Mouse (Mus musculus) neural tube, embryonic 11.5 days (tissue): ENCODE measurements around the gene Hsd17b7. TPM values are rescaled to one million over a fixed set of nuclear protein-coding genes. Genes with fewer than 3 reads are reported as not detected.

Source experiments
- ATAC-seq: fragments of 200-750 bp; cut with Nextera tagmentation; 2 replicates; pipeline ENCODE4 v1.8.0; 2017; ENCODE audit warnings: moderate number of reproducible peaks, mild to moderate bottlenecking, moderate TSS enrichment, moderate library complexity; ENCODE audit not compliant: insufficient read depth, low FRiP score, low TSS enrichment
- DNase-seq: peaks from one replicate; pipeline ENCODE4 v3.0.0-alpha.2; 2015; ENCODE audit warnings: low spot score
- H3K27ac ChIP-seq: fragments of 300-500 bp; sonication (generic); 2 replicates; pipeline ENCODE4 v1.5.1; 2014; ENCODE audit warnings: low read depth, mild to moderate bottlenecking, low read length
- H3K27me3 ChIP-seq: fragments of 300-500 bp; sonication (generic); 2 replicates; pipeline ENCODE4 v1.6.1; 2014; ENCODE audit warnings: mild to moderate bottlenecking, low read length, mixed read lengths; ENCODE audit not compliant: control insufficient read depth, insufficient read depth
- H3K36me3 ChIP-seq: fragments of 300-500 bp; sonication (generic); 2 replicates; pipeline ENCODE4 v1.6.1; 2014; ENCODE audit warnings: mild to moderate bottlenecking, low read length, moderate library complexity, mixed read lengths; ENCODE audit not compliant: control insufficient read depth, insufficient read depth
- H3K4me1 ChIP-seq: fragments of 300-500 bp; sonication (generic); 2 replicates; pipeline ENCODE4 v1.6.1; 2014; ENCODE audit warnings: low read length, mixed read lengths; ENCODE audit not compliant: control insufficient read depth, insufficient read depth
- H3K4me2 ChIP-seq: fragments of 300-500 bp; sonication (generic); 2 replicates; pipeline ENCODE4 v1.6.1; 2014; ENCODE audit warnings: low read depth, mild to moderate bottlenecking, moderate library complexity
- H3K4me3 ChIP-seq: fragments of 300-500 bp; sonication (generic); 2 replicates; pipeline ENCODE4 v1.5.1; 2014; ENCODE audit warnings: low read depth, low read length
- H3K9ac ChIP-seq: fragments of 300-500 bp; sonication (generic); 2 replicates; pipeline ENCODE4 v1.6.1; 2014; ENCODE audit warnings: mild to moderate bottlenecking, low read length
- H3K9me3 ChIP-seq: fragments of 300-500 bp; sonication (generic); 2 replicates; pipeline ENCODE4 v1.6.1; 2016; ENCODE audit warnings: low read length; ENCODE audit not compliant: control insufficient read depth
- WGBS: fragments of 180-500 bp; shearing (Covaris S2); extraction: QIAGEN DNeasy Blood & Tissue Kit; methylation state at CpG from one replicate; pipeline ENCODE4 v1.1.7; 2014; 5-methylcytosine and 5-hydroxymethylcytosine counted together
- polyA plus RNA-seq: library from polyadenylated mRNA; unstranded; fragments of >200 nt; fragmentation: Nextera tagmentation; extraction: Ambion mirVana; gene quantifications from 2 replicates; pipeline ENCODE4 v1.2.1, GENCODE M21; 2014

Hsd17b7 gene
- polyA plus RNA-seq, 1 experiment from 2014 or later = 22.7 TPM

GRCm38 (mm10) chr1:169928454-169928971 is 40.5 kb downstream of the Hsd17b7 start, which contains the start of gene Ccdc190:
Gene Ccdc190, plus strand, starts transcription at chr1:169928648.
- peak within 1 kb of the TSS; percentile 15; the same call in 1 of the 2 replicates for H3K4me2 ChIP-seq
- DNase-seq = peak; percentile 26
- peak within 1 kb of the TSS; percentile 0; the same call in 1 of the 2 replicates for H3K9ac ChIP-seq
- no peak within 1 kb of the TSS for H3K27ac ChIP-seq
- no peaks in the 10 kb centered on the region for H3K4me1 ChIP-seq
- no peaks in the 10 kb centered on the region for H3K9me3 ChIP-seq
- H3K4me3 ChIP-seq = no peak within 1 kb of the TSS
- H3K27me3 ChIP-seq = no peaks in the 10 kb centered on the region
- 22% methylated on average over 12 of the region's 12 CpGs for WGBS
- no peak for ATAC-seq
- no peaks in the 10 kb centered on the region for H3K36me3 ChIP-seq

- Histone ChIP-seq H3K27me3 (no peaks in the 10 kb centered on the region), H3K4me1 (no peaks in the 10 kb centered on the region), H3K27ac (no peak overlapping the region), H3K36me3 (no peaks in the 10 kb centered on the region), H3K9me3 (no peaks in the 10 kb centered on the region), H3K9ac (no peak overlapping the region; the same call in 1 of the 2 replicates), H3K4me2 (no peak overlapping the region), H3K4me3 (no peak overlapping the region)
- DNase-seq = no peak
- no peak for ATAC-seq
- 56% methylated on average over 8 of the region's 8 CpGs for WGBS
These were observed 41.2 kb downstream of the Hsd17b7 start for GRCm38 (mm10) chr1:169927753-169928369.

- Histone ChIP-seq H3K4me1 (no peaks in the 10 kb centered on the region), H3K4me2 (no peak overlapping the region), H3K9ac (no peak overlapping the region), H3K4me3 (no peak overlapping the region), H3K9me3 (no peaks in the 10 kb centered on the region), H3K27ac (no peak overlapping the region), H3K36me3 (no peaks in the 10 kb centered on the region), H3K27me3 (no peaks in the 10 kb centered on the region)
- no peak for DNase-seq
- 91% methylated on average over 2 of the region's 2 CpGs for WGBS
- no peak for ATAC-seq
These were observed 44.5 kb downstream of the Hsd17b7 start for GRCm38 (mm10) chr1:169924567-169924966.

GRCm38 (mm10) chr1:169921710-169922211 is 47.3 kb downstream of the Hsd17b7 start:
- H3K9me3 ChIP-seq = no peaks in the 10 kb centered on the region
- 40% methylated on average over 8 of the region's 8 CpGs for WGBS
- peak; percentile 31 for DNase-seq

GRCm38 (mm10) chr1:169919211-169919610 is 49.8 kb downstream of the Hsd17b7 start:
- Histone ChIP-seq H3K4me2 (no peak overlapping the region), H3K4me3 (no peak overlapping the region), H3K27ac (no peak overlapping the region), H3K4me1 (no peaks in the 10 kb centered on the region), H3K27me3 (no peaks in the 10 kb centered on the region), H3K36me3 (no peaks in the 10 kb centered on the region), H3K9ac (no peak overlapping the region), H3K9me3 (no peaks in the 10 kb centered on the region)
- 5% methylated on average over 11 of the region's 11 CpGs for WGBS
- DNase-seq (peak; percentile 89), ATAC-seq (peak; percentile 74; the same call in 1 of the 2 replicates)

More at GRCm38 (mm10) chr1:169921710-169922211, 47.3 kb downstream of the Hsd17b7 start:
- no peaks in the 10 kb centered on the region for H3K36me3 ChIP-seq
- no peaks in the 10 kb centered on the region for H3K4me1 ChIP-seq
- no peak overlapping the region for H3K27ac ChIP-seq
- no peak overlapping the region for H3K4me3 ChIP-seq
- no peaks in the 10 kb centered on the region for H3K27me3 ChIP-seq
- no peak for ATAC-seq
- H3K9ac ChIP-seq = no peak overlapping the region
- no peak overlapping the region for H3K4me2 ChIP-seq

- no peaks in the 10 kb centered on the region for H3K27me3 ChIP-seq
- no peaks in the 10 kb centered on the region for H3K36me3 ChIP-seq
- H3K9ac ChIP-seq = no peak overlapping the region
- no peak overlapping the region for H3K27ac ChIP-seq
- DNase-seq (peak; percentile 73), ATAC-seq (peak; percentile 45; the same call in 1 of the 2 replicates)
- no peaks in the 10 kb centered on the region for H3K4me1 ChIP-seq
- no peaks in the 10 kb centered on the region for H3K9me3 ChIP-seq
- no peak overlapping the region for H3K4me3 ChIP-seq
- WGBS = 31% methylated on average over 4 of the region's 4 CpGs
- no peak overlapping the region for H3K4me2 ChIP-seq
These were observed 51.0 kb downstream of the Hsd17b7 start for GRCm38 (mm10) chr1:169917998-169918397.

- Histone ChIP-seq H3K9me3 (no peaks in the 10 kb centered on the region), H3K27ac (no peak overlapping the region), H3K4me3 (no peak overlapping the region), H3K27me3 (no peaks in the 10 kb centered on the region), H3K4me2 (no peak overlapping the region), H3K36me3 (no peaks in the 10 kb centered on the region), H3K9ac (no peak overlapping the region), H3K4me1 (no peaks in the 10 kb centered on the region)
- WGBS = 67% methylated on average over 9 of the region's 9 CpGs
- ATAC-seq (no peak), DNase-seq (no peak)
These were observed 51.8 kb downstream of the Hsd17b7 start for GRCm38 (mm10) chr1:169917115-169917796.

GRCm38 (mm10) chr1:169916659-169917058 is 52.4 kb downstream of the Hsd17b7 start:
- Histone ChIP-seq H3K4me2 (no peak overlapping the region), H3K4me1 (no peaks in the 10 kb centered on the region), H3K27me3 (no peaks in the 10 kb centered on the region), H3K4me3 (no peak overlapping the region), H3K27ac (no peak overlapping the region), H3K36me3 (no peaks in the 10 kb centered on the region), H3K9me3 (no peaks in the 10 kb centered on the region), H3K9ac (no peak overlapping the region)
- ATAC-seq (no peak; the same call in 1 of the 2 replicates), DNase-seq (peak; percentile 38)
- WGBS = 53% methylated on average over 7 of the region's 7 CpGs
